Mouse (Mus musculus): ENCODE data around the gene Samhd1.

Samhd1 gene

GRCm38 (mm10) chr2:157072316-157072990 lies 62.6 kb downstream of the Samhd1 start:
- DNase-seq (ENCODE audit: low read depth, low spot score), result no peak

GRCm38 (mm10) chr2:157071556-157071955 lies 63.5 kb downstream of the Samhd1 start:
- DNase-seq (ENCODE audit: low read depth, low spot score), result no peak

- DNase-seq (ENCODE audit: low read depth, low spot score), result no peak
Measured at GRCm38 (mm10) chr2:157070365-157070764, 64.7 kb downstream of the Samhd1 start.

- DNase-seq (ENCODE audit: low read depth, low spot score), result no peak
Measured at GRCm38 (mm10) chr2:157069755-157070315, 65.2 kb downstream of the Samhd1 start.

DNA sequence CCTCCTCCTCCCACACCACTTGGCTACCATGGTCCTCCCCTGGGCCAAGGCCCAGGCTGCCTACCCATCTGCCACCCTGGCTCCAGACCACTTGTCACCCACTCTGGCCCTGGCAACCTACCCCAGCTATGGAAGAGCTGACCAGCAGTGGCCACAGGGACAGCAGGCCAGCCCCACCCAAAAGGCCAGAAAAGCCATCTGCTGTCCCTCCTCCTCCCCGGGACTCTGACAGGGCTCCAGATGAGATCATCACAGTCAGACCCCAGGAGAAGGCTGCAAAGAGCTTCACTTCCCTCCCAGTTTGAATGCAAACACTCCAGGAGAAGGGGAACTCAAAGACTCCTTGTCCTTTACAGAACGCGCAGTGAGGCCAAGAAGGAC lies 65.7 kb downstream of the Samhd1 start:
- DNase-seq (ENCODE audit: low read depth, low spot score), result no peak

DNA sequence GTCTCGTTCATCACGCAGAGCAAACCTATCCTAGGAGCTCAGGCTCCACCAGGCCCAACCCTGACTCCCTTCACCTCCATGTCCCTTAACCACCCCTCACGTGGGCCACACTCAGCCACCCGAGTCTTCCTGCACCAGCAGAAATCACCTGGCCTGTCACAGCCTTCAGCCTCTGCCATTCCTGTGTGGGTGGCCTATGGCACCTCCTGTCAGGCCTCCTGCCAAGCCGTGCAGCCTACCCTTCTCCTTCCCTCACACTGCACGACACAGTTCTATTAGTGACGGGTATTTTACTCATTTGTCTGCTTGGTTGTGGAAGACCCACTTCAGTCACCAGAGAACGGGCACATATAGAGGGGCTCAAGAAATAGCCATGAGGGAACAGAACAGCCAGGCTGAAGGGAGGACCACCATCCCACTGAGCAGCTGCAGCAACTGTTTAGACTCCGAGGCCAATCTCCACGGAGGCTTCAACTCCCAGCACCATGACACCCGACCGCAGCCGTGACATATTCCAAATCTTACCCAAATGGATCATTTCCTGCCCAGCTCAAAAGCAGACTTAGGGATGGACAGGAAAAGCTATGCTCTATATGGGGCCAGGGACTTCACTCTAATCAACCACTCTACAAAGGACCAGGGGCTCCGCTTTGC lies 66.2 kb downstream of the Samhd1 start:
- no peak for DNase-seq (ENCODE audit: low read depth, low spot score)

- no peak for DNase-seq (ENCODE audit: low read depth, low spot score)
Measured at GRCm38 (mm10) chr2:157066731-157067430, 68.2 kb downstream of the Samhd1 start.

- no peak for DNase-seq (ENCODE audit: low read depth, low spot score)
Measured at GRCm38 (mm10) chr2:157065879-157066226, 69.2 kb downstream of the Samhd1 start.

GRCm38 (mm10) chr2:157064978-157065878 lies 69.8 kb downstream of the Samhd1 start:
- no peak for DNase-seq (ENCODE audit: low read depth, low spot score)

DNA sequence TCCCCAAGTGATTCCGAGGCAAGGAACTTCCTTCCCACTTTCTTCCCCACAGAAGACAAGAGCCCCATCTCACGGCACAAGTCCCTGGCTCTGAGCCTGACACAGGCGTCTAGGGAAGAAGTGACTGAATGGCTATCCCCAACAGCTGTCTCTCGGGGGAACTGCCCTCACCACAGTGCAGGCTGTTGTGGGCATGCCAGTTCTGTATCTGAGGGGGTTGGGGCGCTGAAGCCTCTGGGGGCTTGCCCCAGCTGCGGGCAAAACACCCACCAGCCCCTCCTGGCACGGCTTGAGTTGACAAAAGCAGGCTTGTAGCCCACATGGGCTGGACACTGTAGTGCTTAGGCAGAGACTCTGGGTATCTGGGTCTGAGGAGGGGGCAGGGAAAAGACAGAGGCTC lies 70.9 kb downstream of the Samhd1 start:
- no peak for DNase-seq (ENCODE audit: low read depth, low spot score)

- DNase-seq (ENCODE audit: low read depth, low spot score), result no peak
Measured at GRCm38 (mm10) chr2:157063241-157063700, 71.8 kb downstream of the Samhd1 start.

- DNase-seq (ENCODE audit: low read depth, low spot score), result no peak
Measured at GRCm38 (mm10) chr2:157060557-157061305, 74.3 kb downstream of the Samhd1 start.

GRCm38 (mm10) chr2:157060037-157060436 lies 75.0 kb downstream of the Samhd1 start:
- DNase-seq (ENCODE audit: low read depth, low spot score), result no peak

- DNase-seq (ENCODE audit: low read depth, low spot score), result no peak
Measured at GRCm38 (mm10) chr2:157059166-157059565, 75.9 kb downstream of the Samhd1 start.

- no peak for DNase-seq (ENCODE audit: low read depth, low spot score)
Measured at GRCm38 (mm10) chr2:157058342-157058998, 76.6 kb downstream of the Samhd1 start.

- no peak for DNase-seq (ENCODE audit: low read depth, low spot score)
Measured at GRCm38 (mm10) chr2:157057758-157058157, 77.3 kb downstream of the Samhd1 start.

DNA sequence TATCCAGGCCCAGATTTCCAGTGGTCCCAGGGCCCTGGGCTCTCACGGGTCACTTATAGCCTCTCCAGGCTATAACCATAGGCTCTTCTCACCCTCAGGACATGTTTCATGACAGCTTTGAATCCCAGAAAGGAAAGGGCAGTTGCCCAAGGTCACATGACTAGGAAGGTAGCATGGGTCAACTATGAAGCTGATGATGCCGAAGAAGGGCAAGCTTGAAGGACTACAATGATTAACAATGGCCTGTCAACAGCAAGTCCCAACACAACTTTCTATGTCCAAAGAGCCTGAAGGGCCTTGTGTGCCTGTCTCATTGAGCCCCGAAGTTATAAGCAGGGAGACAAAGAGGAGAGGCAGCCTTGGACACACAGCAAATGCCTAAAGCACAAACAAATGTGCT lies 77.9 kb downstream of the Samhd1 start:
- no peak for DNase-seq (ENCODE audit: low read depth, low spot score)

GRCm38 (mm10) chr2:157055721-157056120 lies 79.3 kb downstream of the Samhd1 start:
- no peak for DNase-seq (ENCODE audit: low read depth, low spot score)

DNA sequence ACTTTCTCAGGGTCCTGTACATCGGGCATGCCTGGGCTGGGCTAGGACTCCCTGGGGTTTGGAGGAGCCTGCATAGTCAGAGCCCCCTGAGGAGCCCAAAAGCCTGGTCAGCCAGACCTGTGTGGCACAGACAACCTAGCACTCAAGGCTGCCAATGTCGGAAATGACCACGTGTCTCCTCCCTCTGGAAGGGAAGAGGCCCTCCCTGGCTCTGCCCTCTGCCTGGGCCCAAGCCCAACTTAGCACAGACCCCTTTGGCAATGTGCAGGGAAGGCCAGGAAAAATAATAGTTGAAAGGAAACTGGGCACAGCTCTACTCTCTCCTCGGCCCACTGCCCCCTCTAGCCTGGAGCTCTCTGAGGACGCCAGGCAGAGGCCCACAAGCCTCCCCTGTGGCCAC lies 80.2 kb downstream of the Samhd1 start:
- no peak for DNase-seq (ENCODE audit: low read depth, low spot score)

DNA sequence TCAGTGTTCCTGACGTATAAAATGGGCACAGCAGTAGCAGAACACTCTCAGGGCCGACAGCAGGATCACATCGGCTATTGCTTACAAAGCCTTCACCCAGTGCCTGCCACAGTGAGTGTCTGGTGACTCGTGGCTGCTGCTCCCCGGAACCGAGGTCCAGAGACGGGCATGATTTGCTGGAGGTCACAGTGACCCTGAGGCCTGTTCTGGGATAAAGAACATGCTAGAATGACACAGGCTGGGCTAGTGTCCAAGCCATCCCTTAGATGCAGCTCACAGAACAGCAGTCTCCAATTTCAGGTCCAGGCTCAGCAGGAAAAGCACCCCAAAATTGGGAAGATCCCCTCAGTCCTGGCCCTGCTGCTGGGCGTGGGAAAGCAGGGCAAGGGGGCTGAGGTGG lies 80.8 kb downstream of the Samhd1 start:
- no peak for DNase-seq (ENCODE audit: low read depth, low spot score)
